Comparison of ENCODE assay signal across 17 mouse cellular contexts in the genomic region with DNA sequence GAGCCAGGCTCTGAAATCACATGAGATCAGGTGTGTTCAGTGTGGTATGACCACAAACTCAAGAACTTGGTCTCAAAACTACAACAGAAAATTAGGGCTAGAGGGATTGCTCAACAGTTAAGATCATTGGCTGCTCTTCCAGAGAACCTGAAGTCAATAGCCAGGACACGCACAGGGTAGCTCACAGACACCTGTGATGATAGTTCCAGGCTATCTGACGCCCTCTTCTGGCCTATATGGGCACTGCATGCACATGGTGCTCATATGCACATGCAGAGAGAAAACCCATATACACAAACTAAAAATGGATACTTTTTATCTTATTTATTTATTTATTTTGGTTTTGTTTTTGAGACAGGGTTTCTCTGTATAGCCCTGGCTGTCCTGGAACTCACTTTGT. TPM values are rescaled to one million over a fixed set of nuclear protein-coding genes. Genes with fewer than 3 reads are reported as not detected.
DNase-seq lines count a peak whose midpoint lies in the region; ATAC-seq and TF ChIP-seq lines count a peak whose summit lies in the region.
"Had no signal": no experiment of that assay in that cellular context is flagged by ENCODE, and none has a peak within 500 bp of the region (broad histone marks: within the 10 kb centered on the region; RNA-seq: fewer than 3 reads in every experiment).

No protein-coding gene starts in this region.

- no peaks in the 10 kb centered on the region for H3K4me1 ChIP-seq in kidney, postnatal 0 days (replicated peaks; ENCODE audit: insufficient read depth, low read length)
- H3K4me1 ChIP-seq in testis, adult 2 months (ENCODE audit: control insufficient read depth, insufficient read depth, low read length) = peaks cover 2% of the 10 kb centered on the region

- WGBS in kidney, postnatal 0 days = 60% methylated on average over 2 of the region's 2 CpGs

- no peaks in the 10 kb centered on the region for H3K27me3 ChIP-seq in kidney, postnatal 0 days (ENCODE audit: insufficient read depth, low read length)
- no peaks in the 10 kb centered on the region for H3K27me3 ChIP-seq in testis, adult 2 months (ENCODE audit: control insufficient read depth, insufficient read depth, low read length)
- H3K27me3 ChIP-seq: forebrain, embryonic 15.5 days; heart, embryonic 12.5 days; liver, embryonic 13.5 days; neural tube, embryonic 13.5 days; stomach, embryonic 15.5 days had no signal

- no peak for TF ChIP-seq POLR2A in testis, adult 2 months (IDR thresholded peaks at IDR 0.05; ENCODE audit: control insufficient read depth, low read depth, low read length)

- peak; percentile 54 to 65 for DNase-seq in cerebellum, postnatal 10 days
- no peak for DNase-seq in cerebellum, postnatal 4 days (ENCODE audit: low spot score in 2 of 2)
- DNase-seq in kidney, postnatal 0 days (ENCODE audit: low spot score) = no peak
- no peak for DNase-seq in kidney, adult 9 months
- no peak for DNase-seq in testis, postnatal 14 days (ENCODE audit: low spot score)
- no peak for DNase-seq in adrenal gland, adult (ENCODE audit: inconsistent age in 2 of 2, low spot score in 1 of 2)
- DNase-seq: adrenal gland, adult 2 months; embryo, embryonic 11 days; gastrocnemius, postnatal 14 days; kidney, adult 11 months; liver, embryonic 13.5 days had no signal

- H3K9me3 ChIP-seq in kidney, postnatal 0 days (replicated peaks; ENCODE audit: low read length) = no peaks in the 10 kb centered on the region
- H3K9me3 ChIP-seq: forebrain, embryonic 15.5 days; hindbrain, embryonic 10.5 days; liver, embryonic 13.5 days; neural tube, embryonic 13.5 days; stomach, embryonic 15.5 days had no signal

- no peak overlapping the region for H3K27ac ChIP-seq in kidney, postnatal 0 days
- no peak overlapping the region for H3K27ac ChIP-seq in testis, adult 2 months (ENCODE audit: control insufficient read depth, insufficient read depth, low read depth, low read length)
- H3K27ac ChIP-seq: liver, embryonic 13.5 days; stomach, embryonic 15.5 days had no signal

- no peak overlapping the region for H3K4me3 ChIP-seq in kidney, postnatal 0 days (replicated peaks; ENCODE audit: low read depth, low read length)
- H3K4me3 ChIP-seq in testis, adult 2 months (ENCODE audit: control insufficient read depth, low read depth, low read length) = no peak overlapping the region
- H3K4me3 ChIP-seq: forebrain, embryonic 15.5 days; heart, embryonic 12.5 days; hindbrain, embryonic 10.5 days; liver, embryonic 13.5 days; neural tube, embryonic 13.5 days; stomach, embryonic 15.5 days had no signal

- peak; percentile 31; the same call in 1 of the 2 replicates for TF ChIP-seq CTCF in kidney, postnatal 0 days (IDR thresholded peaks at IDR 0.05; ENCODE audit: low read depth)
- TF ChIP-seq CTCF in testis, adult 2 months (IDR thresholded peaks at IDR 0.05; ENCODE audit: control insufficient read depth, insufficient read depth, insufficient replicate concordance, low read depth, low read length) = peak; percentile 65; the same call in 1 of the 2 replicates

- H3K4me2 ChIP-seq in kidney, postnatal 0 days (ENCODE audit: low read length) = no peak overlapping the region
- H3K4me2 ChIP-seq: forebrain, embryonic 15.5 days; heart, embryonic 12.5 days; liver, embryonic 13.5 days; neural tube, embryonic 13.5 days; stomach, embryonic 15.5 days had no signal

- H3K9ac ChIP-seq in kidney, postnatal 0 days (ENCODE audit: low read depth, low read length) = no peak overlapping the region
- H3K9ac ChIP-seq: forebrain, embryonic 15.5 days; heart, embryonic 12.5 days; liver, embryonic 13.5 days; neural tube, embryonic 13.5 days; stomach, embryonic 15.5 days had no signal

- ATAC-seq in kidney, postnatal 0 days (replicated peaks; ENCODE audit: low FRiP score, low read depth) = no peak
- ATAC-seq: forebrain, embryonic 15.5 days had no signal

- H3K36me3 ChIP-seq in kidney, postnatal 0 days (ENCODE audit: insufficient read depth, low read length) = no peaks in the 10 kb centered on the region
- H3K36me3 ChIP-seq in testis, adult 2 months (ENCODE audit: control insufficient read depth, insufficient read depth, low read length) = no peaks in the 10 kb centered on the region
- H3K36me3 ChIP-seq: forebrain, embryonic 15.5 days; heart, embryonic 12.5 days; hindbrain, embryonic 10.5 days; liver, embryonic 13.5 days; neural tube, embryonic 13.5 days; stomach, embryonic 15.5 days had no signal

RNA-seq across cellular contexts. Expression of a gene that starts 8.1 kb away (rescaled TPM):
- polyA plus RNA-seq in kidney, postnatal 0 days (2015; fragmentation: Nextera tagmentation; extraction: Ambion mirVana) = 1,042 and 1,140 TPM in 2 replicates
- 262 and 331 TPM in 2 replicates for polyA plus RNA-seq in testis, adult 2 months (2012; rRNA removed)

RNA-seq across cellular contexts. Expression of a gene that starts 9.6 kb away (rescaled TPM):
- polyA plus RNA-seq in kidney, postnatal 0 days (2015; fragmentation: Nextera tagmentation; extraction: Ambion mirVana) = not detected in 2 replicates
- polyA plus RNA-seq in testis, adult 2 months (2012; rRNA removed) = not detected in 2 replicates
- polyA plus RNA-seq: adrenal gland, adult 2 months; forebrain, embryonic 15.5 days; heart, embryonic 12.5 days; liver, embryonic 13.5 days; neural tube, embryonic 13.5 days; stomach, embryonic 15.5 days had no signal

RNA-seq across cellular contexts. Expression of a gene that starts 10.7 kb away (rescaled TPM):
- polyA plus RNA-seq in kidney, postnatal 0 days (2015; fragmentation: Nextera tagmentation; extraction: Ambion mirVana) = 1.6 and 1.7 TPM in 2 replicates
- polyA plus RNA-seq in testis, adult 2 months (2012; rRNA removed) = 9.6 and 10.4 TPM in 2 replicates

RNA-seq across cellular contexts. Expression of a gene that starts 21.3 kb away (rescaled TPM):
- polyA plus RNA-seq in kidney, postnatal 0 days (2015; fragmentation: Nextera tagmentation; extraction: Ambion mirVana) = 69.5 and 70.2 TPM in 2 replicates
- 59.8 and 68.1 TPM in 2 replicates for polyA plus RNA-seq in testis, adult 2 months (2012; rRNA removed)

Comparison
In these comparisons a context has a peak if more than half of its experiments do, and no peak if none do; other contexts are left out.
1. DNase-seq: peak in cerebellum, postnatal 10 days (2 of 2); none in cerebellum, postnatal 4 days (0 of 2), kidney, postnatal 0 days (single experiment), kidney, adult 9 months (single experiment), testis, postnatal 14 days (single experiment) and adrenal gland, adult (0 of 2).